Mouse (Mus musculus) lung, embryonic 16.5 days (tissue): ENCODE results near the gene Vdr. TPM values are rescaled to one million over a fixed set of nuclear protein-coding genes. Genes with fewer than 3 reads are reported as not detected.

Experiments
- ATAC-seq: fragments of 200-750 bp; cut with Nextera tagmentation; 2 replicates; pipeline ENCODE4 v1.8.0; 2017; ENCODE audit warnings: low read depth, mild to moderate bottlenecking, moderate library complexity
- H3K27ac ChIP-seq: fragments of 300-500 bp; sonication (generic); 2 replicates; pipeline ENCODE4 v1.5.1; 2014; ENCODE audit warnings: mild to moderate bottlenecking, control low read depth, low read length
- H3K27me3 ChIP-seq: fragments of 300-500 bp; sonication (generic); 2 replicates; pipeline ENCODE4 v1.6.1; 2014; ENCODE audit warnings: low read depth, low read length, mixed read lengths; ENCODE audit not compliant: control insufficient read depth, insufficient read depth
- H3K36me3 ChIP-seq: fragments of 300-500 bp; sonication (generic); 2 replicates; pipeline ENCODE4 v1.6.1; 2014; ENCODE audit warnings: low read length; ENCODE audit not compliant: control insufficient read depth, insufficient read depth
- H3K4me1 ChIP-seq: fragments of 300-500 bp; sonication (generic); replicated peaks from 2 replicates; pipeline ENCODE4 v1.6.1; 2014; ENCODE audit warnings: low read length, mixed read lengths; ENCODE audit not compliant: control insufficient read depth, insufficient read depth
- H3K4me2 ChIP-seq: fragments of 300-500 bp; sonication (generic); 2 replicates; pipeline ENCODE4 v1.6.1; 2014; ENCODE audit warnings: low read depth, low read length, control low read depth
- H3K4me3 ChIP-seq: fragments of 300-500 bp; sonication (generic); 2 replicates; pipeline ENCODE4 v1.5.1; 2014; ENCODE audit warnings: mild to moderate bottlenecking, low read length, control low read depth
- H3K9ac ChIP-seq: fragments of 300-500 bp; sonication (generic); 2 replicates; pipeline ENCODE4 v1.6.1; 2014; ENCODE audit warnings: low read length, control low read depth
- H3K9me3 ChIP-seq: fragments of 300-500 bp; sonication (generic); 2 replicates; pipeline ENCODE4 v1.6.1; 2016; ENCODE audit warnings: low read length; ENCODE audit not compliant: control insufficient read depth
- WGBS: fragments of 180-500 bp; shearing (Covaris S2); extraction: QIAGEN DNeasy Blood & Tissue Kit; methylation state at CpG from one replicate; pipeline ENCODE4 v1.1.7; 2014; 5-methylcytosine and 5-hydroxymethylcytosine counted together
- polyA plus RNA-seq: library from polyadenylated mRNA; unstranded; fragments of >200 nt; fragmentation: Nextera tagmentation; extraction: Ambion mirVana; gene quantifications from 2 replicates; pipeline ENCODE4 v1.2.1, GENCODE M21; 2015

Vdr gene
- polyA plus RNA-seq, 1 experiment from 2014 or later = 1.7 TPM

- ATAC-seq = no peak
- H3K27ac ChIP-seq = no peak overlapping the region
- H3K36me3 ChIP-seq = no peaks in the 10 kb centered on the region
- H3K9ac ChIP-seq = no peak overlapping the region
- H3K4me3 ChIP-seq = no peak overlapping the region
- no peaks in the 10 kb centered on the region for H3K4me1 ChIP-seq
- no peak overlapping the region for H3K4me2 ChIP-seq
- 25% methylated on average over 13 of the region's 13 CpGs for WGBS
- H3K9me3 ChIP-seq = no peaks in the 10 kb centered on the region
- H3K27me3 ChIP-seq = no peaks in the 10 kb centered on the region
Measured at GRCm38 (mm10) chr15:97929259-97929824, 18.9 kb upstream of the Vdr start.

GRCm38 (mm10) chr15:97927821-97928220 lies 17.4 kb upstream of the Vdr start:
- 59% methylated on average over 6 of the region's 6 CpGs for WGBS
- H3K27ac ChIP-seq = no peak overlapping the region
- no peak overlapping the region for H3K4me2 ChIP-seq
- no peak overlapping the region for H3K4me3 ChIP-seq
- no peaks in the 10 kb centered on the region for H3K36me3 ChIP-seq
- H3K9ac ChIP-seq = no peak overlapping the region
- no peaks in the 10 kb centered on the region for H3K9me3 ChIP-seq
- H3K27me3 ChIP-seq = no peaks in the 10 kb centered on the region
- ATAC-seq = no peak
- H3K4me1 ChIP-seq = no peaks in the 10 kb centered on the region

GRCm38 (mm10) chr15:97927018-97927417 lies 16.6 kb upstream of the Vdr start:
- 46% methylated on average over 4 of the region's 4 CpGs for WGBS

GRCm38 (mm10) chr15:97922421-97922820 lies 12.0 kb upstream of the Vdr start:
- Histone ChIP-seq H3K9ac (no peak overlapping the region), H3K27ac (no peak overlapping the region), H3K9me3 (no peaks in the 10 kb centered on the region), H3K4me3 (no peak overlapping the region), H3K27me3 (no peaks in the 10 kb centered on the region), H3K4me2 (no peak overlapping the region), H3K36me3 (no peaks in the 10 kb centered on the region), H3K4me1 (no peaks in the 10 kb centered on the region)
- no peak for ATAC-seq
- WGBS = 80% methylated on average over 2 of the region's 2 CpGs

More at GRCm38 (mm10) chr15:97927018-97927417, 16.6 kb upstream of the Vdr start:
- Histone ChIP-seq H3K4me3 (no peak overlapping the region), H3K27me3 (no peaks in the 10 kb centered on the region), H3K36me3 (no peaks in the 10 kb centered on the region), H3K4me1 (no peaks in the 10 kb centered on the region), H3K9ac (no peak overlapping the region), H3K4me2 (no peak overlapping the region), H3K27ac (no peak overlapping the region), H3K9me3 (no peaks in the 10 kb centered on the region)
- ATAC-seq = no peak

- ATAC-seq = no peak
Measured at GRCm38 (mm10) chr15:97921796-97922195, 11.4 kb upstream of the Vdr start.

GRCm38 (mm10) chr15:97920306-97920705 lies 9.9 kb upstream of the Vdr start:
- Histone ChIP-seq H3K4me1 (no peaks in the 10 kb centered on the region), H3K9me3 (no peaks in the 10 kb centered on the region), H3K36me3 (no peaks in the 10 kb centered on the region), H3K9ac (no peak overlapping the region), H3K27ac (no peak overlapping the region), H3K27me3 (no peaks in the 10 kb centered on the region), H3K4me3 (no peak overlapping the region), H3K4me2 (no peak overlapping the region)
- 54% methylated on average over 5 of the region's 5 CpGs for WGBS
- ATAC-seq = no peak

More at GRCm38 (mm10) chr15:97921796-97922195, 11.4 kb upstream of the Vdr start:
- no peaks in the 10 kb centered on the region for H3K9me3 ChIP-seq
- H3K4me3 ChIP-seq = no peak overlapping the region
- H3K4me1 ChIP-seq = no peaks in the 10 kb centered on the region
- H3K4me2 ChIP-seq = no peak overlapping the region
- H3K36me3 ChIP-seq = no peaks in the 10 kb centered on the region
- no peaks in the 10 kb centered on the region for H3K27me3 ChIP-seq
- 65% methylated on average over 9 of the region's 9 CpGs for WGBS
- no peak overlapping the region for H3K9ac ChIP-seq
- no peak overlapping the region for H3K27ac ChIP-seq

- Histone ChIP-seq H3K27me3 (no peaks in the 10 kb centered on the region; the same call in 1 of the 2 replicates), H3K36me3 (no peaks in the 10 kb centered on the region), H3K4me1 (peaks cover 3% of the 10 kb centered on the region), H3K4me2 (no peak overlapping the region), H3K9me3 (no peaks in the 10 kb centered on the region), H3K9ac (no peak overlapping the region), H3K27ac (no peak overlapping the region), H3K4me3 (no peak overlapping the region)
- 48% methylated on average over 7 of the region's 7 CpGs for WGBS
- ATAC-seq = no peak
Measured at GRCm38 (mm10) chr15:97919217-97919616, 8.8 kb upstream of the Vdr start.

- H3K4me1 ChIP-seq = peaks cover 7% of the 10 kb centered on the region
- ATAC-seq = no peak
- no peak overlapping the region for H3K4me3 ChIP-seq
- 76% methylated on average over 9 of the region's 9 CpGs for WGBS
- no peaks in the 10 kb centered on the region; the same call in 1 of the 2 replicates for H3K27me3 ChIP-seq
- H3K4me2 ChIP-seq = no peak overlapping the region
- no peaks in the 10 kb centered on the region for H3K9me3 ChIP-seq
- no peaks in the 10 kb centered on the region for H3K36me3 ChIP-seq
- H3K27ac ChIP-seq = no peak overlapping the region
- H3K9ac ChIP-seq = no peak overlapping the region
Measured at GRCm38 (mm10) chr15:97917994-97918393, 7.6 kb upstream of the Vdr start.

- Histone ChIP-seq H3K4me1 (peaks cover 7% of the 10 kb centered on the region), H3K27me3 (no peaks in the 10 kb centered on the region; the same call in 1 of the 2 replicates), H3K9ac (no peak overlapping the region), H3K4me3 (no peak overlapping the region), H3K36me3 (no peaks in the 10 kb centered on the region), H3K9me3 (no peaks in the 10 kb centered on the region), H3K27ac (no peak overlapping the region), H3K4me2 (peak overlapping the region; percentile 33)
- ATAC-seq = peak; percentile 83
- WGBS = 3% methylated on average over 9 of the region's 9 CpGs
Measured at GRCm38 (mm10) chr15:97914331-97914747, 3.9 kb upstream of the Vdr start.
